Mouse (Mus musculus) small intestine, adult 2 months (tissue): ENCODE measurements at regions not wholly inside any gene's neighbourhood (a gene's known extent, or its start where the extent isn't known, plus 50 kb on each side); places are given as distances from the start of the nearest gene placed in this dataset.

Experiments
- H3K27ac ChIP-seq: fragments of 200-500 bp; 2 replicates; pipeline ENCODE4 v1.5.1; 2012; ENCODE audit warnings: low read depth, low read length, control low read depth, inconsistent platforms; ENCODE audit not compliant: insufficient read depth
- H3K27me3 ChIP-seq: fragments of 200-500 bp; 2 replicates; pipeline ENCODE4 v1.6.1; 2012; ENCODE audit warnings: mild to moderate bottlenecking, moderate library complexity, low read length, inconsistent platforms; ENCODE audit not compliant: control insufficient read depth, insufficient read depth
- H3K36me3 ChIP-seq: fragments of 200-500 bp; 2 replicates; pipeline ENCODE4 v1.6.1; 2012; ENCODE audit warnings: mild to moderate bottlenecking, low read length, control low read depth, inconsistent platforms; ENCODE audit not compliant: control insufficient read depth, insufficient read depth
- H3K4me1 ChIP-seq: fragments of 200-500 bp; 2 replicates; pipeline ENCODE4 v1.6.1; 2012; ENCODE audit warnings: low read length, inconsistent platforms, mixed read lengths; ENCODE audit not compliant: control insufficient read depth, insufficient read depth, insufficient read length
- H3K4me3 ChIP-seq: fragments of 200-500 bp; 2 replicates; pipeline ENCODE4 v1.5.1; 2012; ENCODE audit warnings: low read depth, mild to moderate bottlenecking, control low read depth, inconsistent platforms, low read length, moderate library complexity
- CTCF ChIP-seq: fragments of 200-500 bp; IDR thresholded peaks from 2 replicates; pipeline ENCODE4 v1.5.1; 2012; ENCODE audit warnings: low read depth, mild to moderate bottlenecking, control low read depth, inconsistent platforms, low read length, moderate library complexity, mixed read lengths; ENCODE audit not compliant: insufficient replicate concordance, insufficient read length; ENCODE audit errors: extremely low read depth
- POLR2A ChIP-seq: fragments of 200-500 bp; IDR thresholded peaks from 2 replicates; pipeline ENCODE4 v1.6.1; 2012; ENCODE audit warnings: low read depth, mild to moderate bottlenecking, control low read depth, inconsistent platforms, low read length, moderate library complexity
- WGBS: fragments of 180-500 bp; shearing (Covaris S2); methylation state at CpG from one replicate; pipeline ENCODE4 v1.1.7; 2018; 5-methylcytosine and 5-hydroxymethylcytosine counted together

GRCm38 (mm10) chr1:61306296-61306695 lies 328.6 kb downstream of the Icos start:
- Histone ChIP-seq H3K27me3 (0 out of 2 replicates have a peak, but pooled peaks cover 3% of the 10 kb centered on the region), H3K27ac (no peak overlapping the region), H3K36me3 (no peaks in the 10 kb centered on the region), H3K4me3 (no peak overlapping the region), H3K4me1 (no peaks in the 10 kb centered on the region)
- 92% methylated on average over 8 of the region's 8 CpGs for WGBS
- no peak for TF ChIP-seq POLR2A
- no peak for TF ChIP-seq CTCF

GRCm38 (mm10) chr1:61309563-61309962 lies 329.1 kb upstream of the Pard3b start:
- Histone ChIP-seq H3K4me3 (no peak overlapping the region), H3K27me3 (no peaks in the 10 kb centered on the region), H3K36me3 (no peaks in the 10 kb centered on the region), H3K27ac (no peak overlapping the region), H3K4me1 (no peaks in the 10 kb centered on the region)
- TF ChIP-seq CTCF, result no peak
- TF ChIP-seq POLR2A, result no peak
- WGBS, result 69% methylated on average over 1 of the region's 1 CpGs

GRCm38 (mm10) chr1:61310063-61310760 lies 328.4 kb upstream of the Pard3b start:
- TF ChIP-seq POLR2A, result no peak
- Histone ChIP-seq H3K4me3 (no peak overlapping the region), H3K36me3 (no peaks in the 10 kb centered on the region), H3K27ac (no peak overlapping the region), H3K4me1 (no peaks in the 10 kb centered on the region), H3K27me3 (no peaks in the 10 kb centered on the region)
- 89% methylated on average over 3 of the region's 3 CpGs for WGBS

- Histone ChIP-seq H3K4me3 (no peak overlapping the region), H3K36me3 (no peaks in the 10 kb centered on the region), H3K4me1 (no peaks in the 10 kb centered on the region), H3K27me3 (no peaks in the 10 kb centered on the region), H3K27ac (no peak overlapping the region)
- WGBS, result 25% methylated on average over 2 of the region's 2 CpGs
- no peak for TF ChIP-seq POLR2A
Measured at GRCm38 (mm10) chr1:61310761-61311090, 327.9 kb upstream of the Pard3b start.

- Histone ChIP-seq H3K36me3 (no peaks in the 10 kb centered on the region), H3K4me1 (no peaks in the 10 kb centered on the region), H3K27ac (no peak overlapping the region), H3K4me3 (no peak overlapping the region), H3K27me3 (no peaks in the 10 kb centered on the region)
- 91% methylated on average over 4 of the region's 4 CpGs for WGBS
- no peak for TF ChIP-seq POLR2A
- no peak for TF ChIP-seq CTCF
Measured at GRCm38 (mm10) chr1:61313196-61313595, 325.4 kb upstream of the Pard3b start.

- TF ChIP-seq CTCF (no peak), POLR2A (no peak)
Measured at GRCm38 (mm10) chr1:61316261-61316660, 322.4 kb upstream of the Pard3b start.

GRCm38 (mm10) chr1:61316736-61317135 lies 321.9 kb upstream of the Pard3b start:
- Histone ChIP-seq H3K36me3 (no peaks in the 10 kb centered on the region), H3K27ac (no peak overlapping the region), H3K4me1 (no peaks in the 10 kb centered on the region), H3K27me3 (no peaks in the 10 kb centered on the region), H3K4me3 (no peak overlapping the region)
- 64% methylated on average over 2 of the region's 2 CpGs for WGBS
- TF ChIP-seq CTCF (no peak), POLR2A (no peak)

More at GRCm38 (mm10) chr1:61316261-61316660, 322.4 kb upstream of the Pard3b start:
- H3K27ac ChIP-seq, result no peak overlapping the region
- H3K4me1 ChIP-seq, result no peaks in the 10 kb centered on the region
- no peak overlapping the region for H3K4me3 ChIP-seq
- H3K27me3 ChIP-seq, result no peaks in the 10 kb centered on the region
- 87% methylated on average over 4 of the region's 4 CpGs for WGBS
- H3K36me3 ChIP-seq, result no peaks in the 10 kb centered on the region
